Mouse (Mus musculus) kidney, postnatal 10 days (tissue): ENCODE measurements around the gene Socs3.

Experiments
- DNase-seq: peaks from one replicate; pipeline ENCODE4 v3.0.0; 2021; ENCODE audit warnings: mixed read lengths

Gene Socs3

GRCm38 (mm10) chr11:117994250-117995057 is 24.6 kb upstream of the Socs3 start:
- peak; percentile 48 for DNase-seq

DNA sequence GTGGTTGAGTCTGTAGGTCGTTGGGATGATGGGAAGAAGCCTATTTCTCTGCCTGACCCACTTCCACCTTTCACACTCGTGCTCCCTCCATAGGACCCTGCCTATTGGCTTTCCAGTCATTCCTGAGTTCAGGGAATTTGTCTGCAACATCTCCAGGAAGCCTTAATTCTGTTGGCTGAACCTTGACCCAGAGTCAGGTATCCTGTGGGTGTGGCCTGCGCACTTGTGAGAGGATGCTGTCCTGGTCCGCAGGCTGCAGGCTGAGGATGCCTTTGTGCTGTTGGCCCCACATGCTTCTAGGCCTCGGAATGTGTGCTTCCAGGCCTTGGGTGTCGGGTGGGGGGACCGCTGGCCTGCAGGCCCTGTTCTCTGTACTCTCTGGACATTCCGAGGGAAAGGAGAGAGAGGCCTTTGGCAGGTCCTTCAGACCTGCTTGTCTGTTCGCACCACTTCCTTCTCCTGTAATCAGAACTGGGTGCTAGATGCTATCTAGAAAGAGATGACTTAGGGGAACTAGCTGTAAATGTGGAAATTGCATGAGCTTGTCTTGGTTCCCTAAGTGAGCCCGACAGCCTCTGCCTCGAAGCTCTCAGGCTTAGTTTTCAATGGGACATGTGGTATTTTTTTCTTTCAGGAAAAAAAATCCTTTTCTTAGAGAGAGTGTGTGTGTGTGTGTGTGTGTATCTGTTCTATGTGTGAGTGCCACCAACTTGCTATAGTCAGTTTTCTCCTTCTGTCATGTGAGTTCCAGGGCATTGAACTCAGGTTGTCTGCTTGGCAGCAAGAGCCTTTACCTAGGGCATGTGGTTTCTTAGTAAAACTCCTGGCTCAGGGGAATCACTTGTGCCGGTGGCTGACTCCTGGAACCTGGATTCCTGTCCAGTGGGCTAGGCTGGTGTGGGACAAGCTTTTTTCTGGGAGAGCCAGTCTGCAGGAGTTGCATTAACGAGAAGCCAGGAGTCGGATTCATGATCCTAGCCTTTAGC is 23.6 kb upstream of the Socs3 start:
- DNase-seq, result no peak

DNA sequence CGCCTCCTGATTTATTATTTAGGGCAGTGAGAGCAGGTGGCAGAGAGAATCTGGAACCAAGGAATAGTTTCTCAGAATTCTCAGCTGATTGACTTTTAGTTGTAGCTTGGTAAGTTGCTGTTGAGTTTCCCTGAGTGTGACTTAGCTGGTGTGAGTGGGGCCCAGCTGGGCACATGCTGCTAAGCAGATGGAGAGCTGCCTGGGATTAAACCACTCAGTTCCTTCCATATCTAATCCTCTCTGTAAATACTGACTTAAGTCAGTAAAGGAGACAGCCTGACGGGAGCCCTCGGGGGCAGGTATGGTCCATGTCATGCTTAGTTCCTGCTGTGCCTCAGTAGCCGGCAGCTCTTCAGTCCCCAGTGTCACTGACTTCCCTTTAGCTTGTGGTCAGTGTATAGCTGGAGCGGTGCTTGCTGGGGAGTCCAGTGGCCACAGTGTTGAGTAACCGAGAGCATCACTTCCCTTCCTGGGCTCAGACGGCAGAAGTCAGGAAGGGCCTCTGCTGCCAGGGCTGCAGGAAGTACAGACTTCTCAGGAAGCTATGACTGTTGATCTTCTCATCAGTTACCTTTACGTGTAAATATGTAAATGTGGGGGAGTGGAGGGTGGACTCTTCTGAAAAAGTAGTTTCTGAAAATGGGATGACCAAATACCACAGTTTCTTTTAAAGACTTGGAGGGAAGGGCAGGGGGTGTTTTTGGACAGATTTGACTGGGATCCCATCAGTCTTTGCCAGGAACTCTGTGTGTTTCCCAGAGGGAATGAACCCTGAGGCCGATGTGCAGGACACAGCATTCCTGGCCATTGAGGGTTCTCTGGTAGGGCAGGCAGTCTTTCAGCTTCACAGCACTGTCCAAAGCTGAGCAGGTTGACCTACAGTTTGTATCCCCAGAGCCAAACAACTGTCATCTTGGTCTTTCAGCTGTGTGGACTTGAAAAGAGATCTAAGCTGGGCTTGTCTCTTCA is 21.9 kb upstream of the Socs3 start:
- peak; percentile 46 for DNase-seq

GRCm38 (mm10) chr11:117989926-117990325 is 20.1 kb upstream of the Socs3 start:
- no peak for DNase-seq

- DNase-seq, result no peak
Measured at GRCm38 (mm10) chr11:117989241-117989640, 19.4 kb upstream of the Socs3 start.

DNA sequence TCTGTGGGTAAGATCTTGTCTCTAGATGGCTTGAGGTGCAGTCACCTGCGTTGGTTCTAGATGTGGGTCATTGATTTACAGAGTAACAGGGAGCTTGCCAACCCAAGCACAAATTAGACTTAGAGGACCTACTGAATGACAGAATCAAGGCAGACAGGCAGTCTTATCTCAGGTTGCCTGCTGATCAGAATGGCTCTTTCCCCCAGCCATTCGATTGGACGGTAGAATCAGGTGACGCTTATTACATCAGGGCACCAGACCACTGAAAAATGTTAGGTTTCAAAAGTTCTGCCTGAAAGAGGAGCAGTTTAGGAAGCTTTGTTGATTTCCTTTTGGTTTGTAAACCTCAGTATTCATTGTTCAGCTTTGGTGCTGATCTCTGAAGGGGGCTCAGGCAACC is 18.1 kb upstream of the Socs3 start:
- no peak for DNase-seq

DNA sequence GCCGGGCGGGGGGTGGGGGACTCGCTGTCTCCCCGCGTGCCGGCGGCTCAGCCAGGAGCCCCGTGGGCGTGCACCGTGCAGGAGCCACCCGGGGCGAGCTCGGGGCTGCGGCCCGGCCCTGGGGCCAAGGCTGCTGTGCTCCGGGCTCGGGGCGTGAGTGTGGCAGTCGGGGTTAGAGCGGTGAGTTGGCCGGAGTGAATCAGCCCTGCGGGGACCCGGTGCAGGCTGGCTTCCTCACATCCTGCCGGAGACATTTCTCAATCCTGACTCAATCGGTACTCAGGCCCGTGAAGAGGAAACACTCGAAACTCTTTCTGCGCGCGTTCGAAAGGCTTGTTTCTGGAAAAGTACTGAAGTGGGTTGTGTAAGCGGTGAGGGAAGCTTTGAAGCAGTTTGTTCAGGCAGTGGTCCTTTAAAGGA is 17.2 kb upstream of the Socs3 start:
- peak; percentile 57 for DNase-seq

GRCm38 (mm10) chr11:117986126-117987031 is 16.5 kb upstream of the Socs3 start, which contains the start of gene Pgs1:
Pgs1 (plus strand) TSS chr11:117986292.
- peak; percentile 95 for DNase-seq

DNA sequence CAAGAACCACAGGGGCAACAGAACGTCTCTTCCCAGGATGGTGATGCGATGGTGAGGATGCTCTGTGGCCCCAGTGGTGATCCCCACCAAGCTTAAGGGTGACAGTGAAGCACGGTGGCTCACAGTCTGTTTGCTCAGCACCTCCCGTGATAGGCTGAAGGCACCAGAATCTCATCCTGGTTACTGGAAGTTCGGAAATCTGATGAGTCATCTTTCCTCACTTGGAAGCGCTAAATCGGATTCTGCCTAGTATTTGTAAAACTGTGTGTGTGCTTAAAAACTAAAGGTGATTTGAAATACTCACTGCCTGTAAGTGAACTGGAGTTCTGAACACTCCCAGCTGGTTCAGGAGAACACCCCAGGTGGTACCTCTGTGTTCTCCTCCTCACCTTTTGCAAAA is 13.9 kb upstream of the Socs3 start:
- no peak for DNase-seq

DNA sequence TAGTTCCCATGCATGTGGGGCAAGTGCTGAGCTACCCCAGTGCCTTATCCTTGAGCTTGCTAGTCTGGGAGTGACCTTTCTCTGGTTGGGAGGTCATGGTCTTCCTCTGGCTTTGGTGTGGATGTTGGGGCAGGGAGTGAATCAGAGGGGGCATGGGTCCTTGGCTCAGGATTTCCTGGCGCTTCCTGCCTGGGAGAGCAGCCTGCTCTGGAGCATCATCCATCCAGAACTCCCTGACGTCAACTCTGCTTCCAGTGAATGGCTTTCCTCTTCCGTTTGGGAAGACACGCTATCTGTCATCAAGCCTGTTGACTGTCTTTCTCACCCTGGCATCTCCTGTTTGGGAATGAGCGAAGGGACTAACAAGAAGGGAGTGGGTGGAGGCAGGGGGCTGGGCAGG is 12.6 kb upstream of the Socs3 start:
- peak; percentile 48 for DNase-seq

DNA sequence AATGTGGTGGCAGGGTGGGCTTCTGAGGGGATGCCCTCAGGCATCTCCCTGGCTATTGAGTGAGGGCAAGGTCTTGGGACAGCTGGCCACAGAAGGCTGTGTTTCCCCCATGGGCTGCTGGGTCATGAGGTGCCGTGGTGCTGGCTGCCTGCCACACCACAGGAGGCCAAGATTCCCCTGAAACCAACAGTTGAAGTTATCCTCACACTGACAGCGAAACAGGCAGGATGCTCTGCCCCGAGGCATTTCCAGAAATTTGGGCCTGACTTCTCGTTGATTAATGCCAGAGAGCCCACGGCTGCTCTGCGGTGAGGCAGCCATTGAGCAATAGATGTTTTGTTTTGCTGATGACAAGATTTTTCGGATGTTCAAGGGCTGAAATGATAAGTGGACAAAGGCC is 9.5 kb upstream of the Socs3 start:
- DNase-seq, result peak; percentile 54

DNA sequence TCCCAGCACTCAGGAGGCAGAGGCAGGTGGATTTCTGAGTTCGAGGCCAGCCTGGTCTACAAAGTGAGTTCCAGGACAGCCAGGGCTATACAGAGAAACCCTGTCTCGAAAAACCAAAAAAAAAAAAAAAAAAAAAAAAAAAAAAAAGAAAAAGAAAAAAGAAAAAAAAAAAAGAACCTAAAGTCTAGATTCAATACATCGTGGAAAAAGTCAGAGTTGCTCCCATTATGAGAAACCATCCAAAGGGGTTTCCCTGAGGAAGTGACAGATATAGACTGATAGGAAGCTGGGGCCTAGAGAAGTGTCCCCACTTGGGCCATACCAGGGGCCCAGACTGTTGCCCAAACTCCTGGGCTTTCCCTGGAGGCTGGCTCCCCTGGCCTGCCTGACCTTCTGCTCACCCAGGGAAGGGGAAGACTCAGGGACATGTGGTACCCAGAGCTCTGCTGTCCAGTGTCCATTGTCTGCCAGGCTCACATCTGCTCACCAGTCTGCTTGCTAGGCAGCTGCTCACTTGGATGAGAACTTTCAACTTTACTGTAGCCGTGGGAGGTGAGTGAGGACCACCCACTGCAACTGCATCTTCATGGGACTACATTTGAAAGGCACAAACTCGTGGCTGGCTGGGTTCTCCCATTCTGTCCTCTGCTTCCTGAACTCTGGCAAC is 8.0 kb upstream of the Socs3 start:
- no peak for DNase-seq

GRCm38 (mm10) chr11:117976081-117976582 is 6.3 kb upstream of the Socs3 start:
- peak; percentile 69 for DNase-seq

GRCm38 (mm10) chr11:117975211-117975967 is 5.5 kb upstream of the Socs3 start:
- DNase-seq, result peak; percentile 61

- DNase-seq, result peak; percentile 29
Measured at GRCm38 (mm10) chr11:117974327-117975125, 4.7 kb upstream of the Socs3 start.

DNA sequence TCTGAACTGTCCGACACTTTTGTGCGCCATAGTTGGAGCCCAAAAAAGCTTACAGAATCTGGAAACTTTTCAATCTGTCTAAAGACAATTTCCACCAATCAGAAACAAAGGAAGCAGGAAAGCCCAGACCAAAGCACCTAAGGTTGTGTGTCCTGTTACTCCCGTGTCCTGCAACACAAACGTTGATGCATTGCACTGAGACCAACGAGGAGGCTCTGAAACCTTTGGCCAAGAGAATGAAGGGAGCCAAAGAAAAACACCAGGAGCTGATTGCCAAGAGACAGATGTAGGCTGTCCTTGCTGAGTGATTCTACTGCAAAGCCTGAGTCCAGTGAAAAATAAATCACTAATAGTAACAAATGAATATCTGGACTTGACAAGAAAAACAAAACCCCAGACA is 3.7 kb upstream of the Socs3 start:
- DNase-seq, result no peak

GRCm38 (mm10) chr11:117972656-117973558 is 3.1 kb upstream of the Socs3 start:
- DNase-seq, result no peak
